Mouse (Mus musculus) ES-E14 (cell line): ENCODE results near the gene Gpr37l1.

Experiments
- CHD2 ChIP-seq: IDR thresholded peaks from 2 replicates; pipeline ENCODE4 v1.6.1; 2014; ENCODE audit warnings: mild to moderate bottlenecking, low read depth, low read length, inconsistent platforms
- HCFC1 ChIP-seq: IDR thresholded peaks from 2 replicates; pipeline ENCODE4 v1.6.1; 2012; ENCODE audit warnings: low read length, inconsistent platforms, borderline replicate concordance; ENCODE audit not compliant: insufficient read depth
- MAFK ChIP-seq: IDR thresholded peaks from 2 replicates; pipeline ENCODE4 v1.6.1; 2014; ENCODE audit warnings: mild to moderate bottlenecking, low read depth, low read length, inconsistent platforms; ENCODE audit not compliant: insufficient read depth
- ZC3H11A ChIP-seq: IDR thresholded peaks from 2 replicates; pipeline ENCODE4 v1.6.1; 2012; ENCODE audit warnings: low read depth, mild to moderate bottlenecking, inconsistent platforms, low read length, borderline replicate concordance

DNA sequence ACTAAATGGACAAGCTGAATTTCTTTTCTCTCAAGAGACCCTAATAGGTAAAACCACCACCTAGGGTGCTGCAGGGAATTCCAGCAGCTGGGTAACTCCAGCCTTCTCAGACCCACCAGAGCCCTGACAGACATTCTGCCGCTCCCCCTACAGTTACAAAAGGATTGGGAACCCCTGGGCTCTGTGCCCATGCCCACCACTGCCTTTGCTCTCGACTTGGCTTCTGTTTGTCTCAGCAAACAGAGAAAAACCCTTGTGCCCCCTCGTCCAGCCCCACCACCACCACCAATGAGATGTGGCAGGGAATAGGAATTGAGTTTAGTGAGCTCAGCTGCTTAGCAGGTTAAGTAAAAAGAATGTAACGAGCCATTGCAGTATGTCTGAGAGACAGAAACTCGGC, 18.5 kb downstream of the Gpr37l1 start:
- TF ChIP-seq MAFK (no peak), CHD2 (no peak), ZC3H11A (no peak), HCFC1 (no peak)
